Mouse (Mus musculus): Measurements from ENCODE around the gene Tbata. TPM values are rescaled to one million over a fixed set of nuclear protein-coding genes. Genes with fewer than 3 reads are reported as not detected.

Gene Tbata
- polyA plus RNA-seq, 1 experiment from 2014 or later, result 89.2 TPM

- H3K4me3 ChIP-seq (ENCODE audit: low read length), result peak overlapping the region; percentile 22
- ATAC-seq (replicated peaks; ENCODE audit: extremely low read depth, insufficient read depth, low FRiP score), result no peak
- peak overlapping the region; percentile 25; the same call in 1 of the 2 replicates for H3K9ac ChIP-seq (ENCODE audit: low read length)
- no peak overlapping the region for H3K27ac ChIP-seq (ENCODE audit: low read length)
- peak overlapping the region; percentile 51 for H3K4me2 ChIP-seq (ENCODE audit: low read depth, low read length)
- H3K4me1 ChIP-seq (ENCODE audit: control insufficient read depth, insufficient read depth, low read length), result peaks cover 4% of the 10 kb centered on the region
- WGBS, result 12% methylated on average over 24 of the region's 24 CpGs
- H3K27me3 ChIP-seq (ENCODE audit: control insufficient read depth, insufficient read depth, low read length), result peaks cover 20% of the 10 kb centered on the region
- H3K36me3 ChIP-seq (ENCODE audit: control insufficient read depth, insufficient read depth), result no peaks in the 10 kb centered on the region
- H3K9me3 ChIP-seq (replicated peaks; ENCODE audit: control insufficient read depth, low read length), result no peaks in the 10 kb centered on the region
Observed at GRCm38 (mm10) chr10:61175442-61176204, 3.9 kb downstream of the Tbata start.

- no peak for ATAC-seq (replicated peaks; ENCODE audit: extremely low read depth, insufficient read depth, low FRiP score)
Observed at GRCm38 (mm10) chr10:61176221-61176790, 4.6 kb downstream of the Tbata start.

GRCm38 (mm10) chr10:61177751-61178150, 6.0 kb downstream of the Tbata start:
- Histone ChIP-seq H3K4me3 (ENCODE audit: low read length) (no peak overlapping the region), H3K36me3 (ENCODE audit: control insufficient read depth, insufficient read depth) (no peaks in the 10 kb centered on the region), H3K27ac (ENCODE audit: low read length) (no peak overlapping the region), H3K9ac (ENCODE audit: low read length) (no peak overlapping the region), H3K27me3 (ENCODE audit: control insufficient read depth, insufficient read depth, low read length) (peaks cover 20% of the 10 kb centered on the region), H3K4me1 (ENCODE audit: control insufficient read depth, insufficient read depth, low read length) (peaks cover 4% of the 10 kb centered on the region), H3K4me2 (ENCODE audit: low read depth, low read length) (no peak overlapping the region), H3K9me3 (replicated peaks; ENCODE audit: control insufficient read depth, low read length) (no peaks in the 10 kb centered on the region)
- WGBS, result 79% methylated on average over 4 of the region's 4 CpGs
- ATAC-seq (replicated peaks; ENCODE audit: extremely low read depth, insufficient read depth, low FRiP score), result no peak

More at GRCm38 (mm10) chr10:61176221-61176790, 4.6 kb downstream of the Tbata start:
- 52% methylated on average over 7 of the region's 7 CpGs for WGBS
- peaks cover 20% of the 10 kb centered on the region for H3K27me3 ChIP-seq (ENCODE audit: control insufficient read depth, insufficient read depth, low read length)
- peak overlapping the region; percentile 22 for H3K4me3 ChIP-seq (ENCODE audit: low read length)
- H3K4me2 ChIP-seq (ENCODE audit: low read depth, low read length), result peak overlapping the region; percentile 51
- no peaks in the 10 kb centered on the region for H3K36me3 ChIP-seq (ENCODE audit: control insufficient read depth, insufficient read depth)
- no peak overlapping the region for H3K27ac ChIP-seq (ENCODE audit: low read length)
- no peak overlapping the region for H3K9ac ChIP-seq (ENCODE audit: low read length)
- H3K4me1 ChIP-seq (ENCODE audit: control insufficient read depth, insufficient read depth, low read length), result peaks cover 4% of the 10 kb centered on the region
- no peaks in the 10 kb centered on the region for H3K9me3 ChIP-seq (replicated peaks; ENCODE audit: control insufficient read depth, low read length)

- ATAC-seq (replicated peaks; ENCODE audit: extremely low read depth, insufficient read depth, low FRiP score), result no peak
- H3K9ac ChIP-seq (ENCODE audit: low read length), result no peak overlapping the region
- H3K4me2 ChIP-seq (ENCODE audit: low read depth, low read length), result no peak overlapping the region
- H3K9me3 ChIP-seq (replicated peaks; ENCODE audit: control insufficient read depth, low read length), result no peaks in the 10 kb centered on the region
- no peak overlapping the region for H3K4me3 ChIP-seq (ENCODE audit: low read length)
- no peaks in the 10 kb centered on the region for H3K36me3 ChIP-seq (ENCODE audit: control insufficient read depth, insufficient read depth)
- H3K27ac ChIP-seq (ENCODE audit: low read length), result no peak overlapping the region
- peaks cover 17% of the 10 kb centered on the region for H3K27me3 ChIP-seq (ENCODE audit: control insufficient read depth, insufficient read depth, low read length)
- H3K4me1 ChIP-seq (ENCODE audit: control insufficient read depth, insufficient read depth, low read length), result peaks cover 4% of the 10 kb centered on the region
- WGBS, result 84% methylated on average over 8 of the region's 8 CpGs
Observed at GRCm38 (mm10) chr10:61178687-61179086, 6.9 kb downstream of the Tbata start.

GRCm38 (mm10) chr10:61179927-61180326, 8.2 kb downstream of the Tbata start:
- Histone ChIP-seq H3K27ac (ENCODE audit: low read length) (no peak overlapping the region), H3K9ac (ENCODE audit: low read length) (no peak overlapping the region), H3K4me1 (ENCODE audit: control insufficient read depth, insufficient read depth, low read length) (peaks cover 4% of the 10 kb centered on the region), H3K4me3 (ENCODE audit: low read length) (no peak overlapping the region), H3K4me2 (ENCODE audit: low read depth, low read length) (no peak overlapping the region), H3K9me3 (replicated peaks; ENCODE audit: control insufficient read depth, low read length) (no peaks in the 10 kb centered on the region), H3K36me3 (ENCODE audit: control insufficient read depth, insufficient read depth) (no peaks in the 10 kb centered on the region), H3K27me3 (ENCODE audit: control insufficient read depth, insufficient read depth, low read length) (peaks cover 12% of the 10 kb centered on the region)
- ATAC-seq (replicated peaks; ENCODE audit: extremely low read depth, insufficient read depth, low FRiP score), result no peak
- WGBS, result 54% methylated on average over 6 of the region's 6 CpGs

- H3K27ac ChIP-seq (ENCODE audit: low read length), result no peak overlapping the region
- no peak overlapping the region for H3K9ac ChIP-seq (ENCODE audit: low read length)
- 0 out of 2 replicates have a peak, but pooled peaks cover 2% of the 10 kb centered on the region for H3K27me3 ChIP-seq (ENCODE audit: control insufficient read depth, insufficient read depth, low read length)
- no peak for ATAC-seq (replicated peaks; ENCODE audit: extremely low read depth, insufficient read depth, low FRiP score)
- no peak overlapping the region for H3K4me3 ChIP-seq (ENCODE audit: low read length)
- no peaks in the 10 kb centered on the region for H3K4me1 ChIP-seq (ENCODE audit: control insufficient read depth, insufficient read depth, low read length)
- no peaks in the 10 kb centered on the region for H3K36me3 ChIP-seq (ENCODE audit: control insufficient read depth, insufficient read depth)
- H3K9me3 ChIP-seq (replicated peaks; ENCODE audit: control insufficient read depth, low read length), result no peaks in the 10 kb centered on the region
- 78% methylated on average over 3 of the region's 3 CpGs for WGBS
- no peak overlapping the region for H3K4me2 ChIP-seq (ENCODE audit: low read depth, low read length)
Observed at GRCm38 (mm10) chr10:61187001-61187400, 15.2 kb downstream of the Tbata start.

GRCm38 (mm10) chr10:61188010-61188409, 16.3 kb downstream of the Tbata start:
- Histone ChIP-seq H3K9me3 (replicated peaks; ENCODE audit: control insufficient read depth, low read length) (no peaks in the 10 kb centered on the region), H3K4me3 (ENCODE audit: low read length) (no peak overlapping the region), H3K4me1 (ENCODE audit: control insufficient read depth, insufficient read depth, low read length) (no peaks in the 10 kb centered on the region), H3K9ac (ENCODE audit: low read length) (no peak overlapping the region), H3K4me2 (ENCODE audit: low read depth, low read length) (no peak overlapping the region), H3K27me3 (ENCODE audit: control insufficient read depth, insufficient read depth, low read length) (0 out of 2 replicates have a peak, but pooled peaks cover 2% of the 10 kb centered on the region), H3K27ac (ENCODE audit: low read length) (no peak overlapping the region), H3K36me3 (ENCODE audit: control insufficient read depth, insufficient read depth) (no peaks in the 10 kb centered on the region)
- 41% methylated on average over 3 of the region's 3 CpGs for WGBS
- ATAC-seq (replicated peaks; ENCODE audit: extremely low read depth, insufficient read depth, low FRiP score), result no peak

GRCm38 (mm10) chr10:61194611-61195010, 22.9 kb downstream of the Tbata start:
- ATAC-seq (replicated peaks; ENCODE audit: extremely low read depth, insufficient read depth, low FRiP score), result no peak
- no peaks in the 10 kb centered on the region for H3K36me3 ChIP-seq (ENCODE audit: control insufficient read depth, insufficient read depth)
- WGBS, result 71% methylated on average over 9 of the region's 9 CpGs
- H3K27me3 ChIP-seq (ENCODE audit: control insufficient read depth, insufficient read depth, low read length), result no peaks in the 10 kb centered on the region
- H3K9me3 ChIP-seq (replicated peaks; ENCODE audit: control insufficient read depth, low read length), result no peaks in the 10 kb centered on the region
- H3K4me2 ChIP-seq (ENCODE audit: low read depth, low read length), result no peak overlapping the region
- H3K4me3 ChIP-seq (ENCODE audit: low read length), result no peak overlapping the region
- no peak overlapping the region for H3K27ac ChIP-seq (ENCODE audit: low read length)
- no peaks in the 10 kb centered on the region; the same call in 1 of the 2 replicates for H3K4me1 ChIP-seq (ENCODE audit: control insufficient read depth, insufficient read depth, low read length)
- H3K9ac ChIP-seq (ENCODE audit: low read length), result no peak overlapping the region

- no peak overlapping the region for H3K27ac ChIP-seq (ENCODE audit: low read length)
- H3K4me3 ChIP-seq (ENCODE audit: low read length), result no peak overlapping the region
- H3K9ac ChIP-seq (ENCODE audit: low read length), result no peak overlapping the region
- no peaks in the 10 kb centered on the region; the same call in 1 of the 2 replicates for H3K4me1 ChIP-seq (ENCODE audit: control insufficient read depth, insufficient read depth, low read length)
- peak; percentile 38; the same call in 1 of the 2 replicates for ATAC-seq (replicated peaks; ENCODE audit: extremely low read depth, insufficient read depth, low FRiP score)
- no peaks in the 10 kb centered on the region for H3K27me3 ChIP-seq (ENCODE audit: control insufficient read depth, insufficient read depth, low read length)
- H3K4me2 ChIP-seq (ENCODE audit: low read depth, low read length), result no peak overlapping the region
- no peaks in the 10 kb centered on the region for H3K9me3 ChIP-seq (replicated peaks; ENCODE audit: control insufficient read depth, low read length)
- H3K36me3 ChIP-seq (ENCODE audit: control insufficient read depth, insufficient read depth), result no peaks in the 10 kb centered on the region
- WGBS, result 58% methylated on average over 8 of the region's 8 CpGs
Observed at GRCm38 (mm10) chr10:61195216-61195615, 23.5 kb downstream of the Tbata start.

All from heart, embryonic 16.5 days (tissue).